Mouse (Mus musculus): ENCODE results near the gene Wdr35.

DNA sequence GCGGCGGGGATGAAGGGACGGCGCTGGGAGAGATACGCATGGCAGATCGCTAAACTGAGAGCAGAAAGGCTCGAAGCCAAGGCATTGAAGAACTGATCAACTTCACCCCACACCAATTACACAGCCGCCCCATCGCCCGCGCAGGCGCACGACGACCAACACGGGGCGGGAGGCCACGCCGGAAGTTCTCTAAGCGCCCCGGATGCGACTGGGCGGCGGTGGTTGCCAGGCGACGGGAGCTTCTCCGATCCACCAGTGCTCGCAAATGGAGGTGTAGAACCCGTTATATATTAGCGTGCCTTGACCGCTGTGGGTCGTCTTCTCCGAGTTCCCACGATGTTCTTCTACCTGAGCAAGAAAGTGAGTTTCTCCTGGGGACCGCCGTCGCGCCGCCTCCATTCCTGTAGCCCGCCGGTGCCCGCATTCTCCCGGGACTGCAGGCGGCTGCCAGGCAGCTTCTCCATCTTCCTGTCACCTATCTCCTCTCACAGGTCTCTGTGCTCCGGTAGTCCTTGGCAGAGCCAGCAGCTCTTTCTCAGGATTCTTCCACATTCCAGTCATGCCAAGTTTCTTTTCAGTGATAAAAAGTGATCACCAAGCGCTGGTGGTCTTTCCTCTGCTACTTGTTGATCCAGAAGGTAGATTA is at the start of gene Wdr35:
- TF ChIP-seq CTCF (conservative IDR thresholded peaks at IDR 0.05 in 1 of 2, IDR thresholded peaks at IDR 0.05 in 1 of 2; ENCODE audit: low read depth in 2 of 2, low read length in 2 of 2): no peak
- TF ChIP-seq TCF12 (IDR thresholded peaks at IDR 0.05; ENCODE audit: low read depth, low read length): peak; percentile 49; the same call in 1 of the 2 replicates
- peak; percentile 97 for TF ChIP-seq NRF1 (IDR thresholded peaks at IDR 0.05; ENCODE audit: low read depth, low read length)
- peak; percentile 87 for TF ChIP-seq POLR2A (IDR thresholded peaks at IDR 0.05; ENCODE audit: low read depth, low read length)
- TF ChIP-seq EP300 (IDR thresholded peaks at IDR 0.05; ENCODE audit: low read length): no peak
- TF ChIP-seq ZKSCAN1 (IDR thresholded peaks at IDR 0.05; ENCODE audit: borderline replicate concordance, low read depth, low read length): no peak
- TF ChIP-seq SIN3A (IDR thresholded peaks at IDR 0.05; ENCODE audit: low read length): no peak; the same call in 1 of the 2 replicates
- no peak for TF ChIP-seq RAD21 (IDR thresholded peaks at IDR 0.05; ENCODE audit: low read depth, low read length)

Measured in CH12.LX (cell line).